Mouse (Mus musculus) ES-Bruce4 (cell line): Measurements from ENCODE around the gene Tigit. TPM values are rescaled to one million over a fixed set of nuclear protein-coding genes. Genes with fewer than 3 reads are reported as not detected.

Experiments used
- H3K27ac ChIP-seq: 2 replicates; pipeline ENCODE4 v1.5.1; 2012; ENCODE audit warnings: low read length, inconsistent platforms; ENCODE audit not compliant: insufficient read depth
- H3K27me3 ChIP-seq: 2 replicates; pipeline ENCODE4 v1.6.1; 2012; ENCODE audit warnings: mild to moderate bottlenecking, low read length, inconsistent platforms; ENCODE audit not compliant: control insufficient read depth, poor library complexity, insufficient read depth, severe bottlenecking
- H3K36me3 ChIP-seq: 2 replicates; pipeline ENCODE4 v1.6.1; 2012; ENCODE audit warnings: inconsistent platforms, mild to moderate bottlenecking, low read length, moderate library complexity; ENCODE audit not compliant: control insufficient read depth, poor library complexity, insufficient read depth, severe bottlenecking
- H3K4me1 ChIP-seq: one replicate; pipeline ENCODE4 v1.8.1; 2011; ENCODE audit warnings: low read length; ENCODE audit not compliant: control insufficient read depth, insufficient read depth
- H3K4me3 ChIP-seq: 2 replicates; pipeline ENCODE4 v1.5.1; 2011; ENCODE audit warnings: low read depth, mild to moderate bottlenecking, low read length
- H3K9ac ChIP-seq: 2 replicates; pipeline ENCODE4 v1.6.1; 2012; ENCODE audit warnings: low read depth, mild to moderate bottlenecking, inconsistent platforms; ENCODE audit not compliant: poor library complexity, severe bottlenecking
- H3K9me3 ChIP-seq: replicated peaks from 2 replicates; pipeline ENCODE4 v1.6.1; 2012; ENCODE audit warnings: mild to moderate bottlenecking, low read length, inconsistent platforms; ENCODE audit not compliant: control insufficient read depth, poor library complexity, insufficient read depth, severe bottlenecking
- CTCF ChIP-seq: IDR thresholded peaks from one replicate; pipeline ENCODE4 v1.8.1; 2011; ENCODE audit warnings: low read depth, low read length
- EP300 ChIP-seq: IDR thresholded peaks from 2 replicates; pipeline ENCODE4 v1.6.1; 2011; ENCODE audit warnings: low read depth, low read length; ENCODE audit not compliant: insufficient read depth
- POLR2A ChIP-seq: IDR thresholded peaks from one replicate; pipeline ENCODE4 v1.8.1; 2011; ENCODE audit warnings: low read length; ENCODE audit not compliant: insufficient read depth
- polyA plus RNA-seq: library from polyadenylated mRNA; stranded (reverse); fragments of >200 nt; gene quantifications from 2 replicates; pipeline ENCODE4 v1.2.4, GENCODE M21; 2011; ENCODE audit warnings: low read depth; ENCODE audit not compliant: missing spikeins, insufficient read depth, insufficient read length

Gene Tigit
- polyA plus RNA-seq, 1 experiment: not detected

- H3K9ac ChIP-seq: no peak overlapping the region
- no peak for TF ChIP-seq EP300
- TF ChIP-seq POLR2A: no peak
- no peak for TF ChIP-seq CTCF
- H3K27me3 ChIP-seq: no peaks in the 10 kb centered on the region
- H3K4me3 ChIP-seq: no peak overlapping the region
- no peak overlapping the region for H3K27ac ChIP-seq
- no peaks in the 10 kb centered on the region for H3K9me3 ChIP-seq
- no peaks in the 10 kb centered on the region for H3K36me3 ChIP-seq
- no peaks in the 10 kb centered on the region for H3K4me1 ChIP-seq
Measured at GRCm38 (mm10) chr16:43674400-43674799, 10.5 kb upstream of the Tigit start.

DNA sequence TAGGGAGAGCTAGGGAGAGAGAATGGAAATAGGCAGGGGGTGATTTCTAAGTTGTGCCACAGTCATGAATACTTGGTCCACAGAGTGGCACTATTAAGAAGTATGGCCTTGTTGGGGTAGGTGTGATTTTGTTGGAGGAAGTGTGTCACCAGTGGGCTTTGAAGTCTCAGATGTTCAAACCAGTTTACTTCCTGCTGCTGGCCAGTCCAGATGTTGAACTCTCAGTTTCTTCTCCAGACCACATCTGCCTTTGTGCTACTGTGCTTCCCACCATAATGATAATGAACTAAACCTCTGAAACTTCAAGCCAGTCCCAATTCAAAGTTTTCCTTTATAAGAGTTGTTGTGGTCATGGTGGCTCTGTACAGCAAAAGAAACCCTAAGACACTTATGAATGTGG is 8.8 kb upstream of the Tigit start:
- Histone ChIP-seq H3K36me3 (no peaks in the 10 kb centered on the region), H3K9me3 (no peaks in the 10 kb centered on the region), H3K4me3 (no peak overlapping the region), H3K27ac (no peak overlapping the region), H3K4me1 (no peaks in the 10 kb centered on the region), H3K27me3 (no peaks in the 10 kb centered on the region), H3K9ac (no peak overlapping the region)
- TF ChIP-seq CTCF: no peak
- no peak for TF ChIP-seq EP300
- TF ChIP-seq POLR2A: no peak

- no peak overlapping the region for H3K4me3 ChIP-seq
- H3K9me3 ChIP-seq: no peaks in the 10 kb centered on the region
- no peak for TF ChIP-seq POLR2A
- no peak overlapping the region for H3K27ac ChIP-seq
- no peaks in the 10 kb centered on the region for H3K4me1 ChIP-seq
- no peak overlapping the region for H3K9ac ChIP-seq
- no peaks in the 10 kb centered on the region for H3K36me3 ChIP-seq
- H3K27me3 ChIP-seq: no peaks in the 10 kb centered on the region
Measured at GRCm38 (mm10) chr16:43671972-43672371, 8.0 kb upstream of the Tigit start.

DNA sequence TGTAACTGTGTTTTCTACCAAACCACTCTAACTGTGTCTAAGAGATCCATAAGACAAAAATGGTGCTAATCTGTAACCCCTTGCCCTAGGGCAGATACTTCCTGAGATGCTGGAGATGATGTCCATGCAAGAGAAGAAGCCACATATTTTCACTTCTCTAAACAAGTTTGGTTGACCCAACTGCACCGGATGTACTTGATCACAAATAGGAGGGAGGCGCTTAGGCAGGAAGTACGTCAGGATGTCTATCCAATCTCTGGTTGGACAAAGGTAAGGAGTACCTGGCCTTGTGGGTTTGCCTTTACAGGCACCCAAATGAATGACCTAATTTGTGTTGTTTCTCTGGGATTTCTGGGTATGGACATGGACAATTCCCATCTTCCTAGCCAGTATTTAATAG is 4.3 kb upstream of the Tigit start:
- H3K4me1 ChIP-seq: no peaks in the 10 kb centered on the region
- no peaks in the 10 kb centered on the region for H3K9me3 ChIP-seq
- H3K4me3 ChIP-seq: no peak overlapping the region
- H3K9ac ChIP-seq: no peak overlapping the region
- no peak overlapping the region for H3K27ac ChIP-seq
- no peak for TF ChIP-seq POLR2A
- TF ChIP-seq EP300: no peak
- TF ChIP-seq CTCF: no peak
- no peaks in the 10 kb centered on the region for H3K36me3 ChIP-seq
- H3K27me3 ChIP-seq: no peaks in the 10 kb centered on the region

DNA sequence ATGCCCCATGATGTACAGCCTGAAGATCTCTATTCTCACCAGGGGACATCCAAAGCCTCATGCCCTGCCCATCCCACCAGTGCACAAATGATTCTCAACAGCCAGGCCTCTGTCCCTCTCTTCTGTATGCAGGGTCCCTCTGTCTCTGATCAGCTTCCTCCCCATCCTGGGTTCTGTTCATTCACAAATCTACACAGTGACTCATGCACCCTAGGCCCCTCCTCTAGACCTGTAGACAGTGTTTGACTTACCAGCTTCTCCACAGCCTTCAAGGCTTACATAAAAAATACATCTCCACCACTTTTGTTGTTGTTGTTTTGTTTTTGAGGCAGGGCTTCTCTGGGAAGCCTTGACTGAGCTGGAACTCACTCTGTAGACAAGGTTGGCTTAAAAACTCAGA is 915 bp upstream of the Tigit start:
- Histone ChIP-seq H3K4me1 (no peaks in the 10 kb centered on the region), H3K9ac (no peak overlapping the region)
- no peak for TF ChIP-seq CTCF
- TF ChIP-seq EP300: no peak
- TF ChIP-seq POLR2A: no peak

GRCm38 (mm10) chr16:43662124-43663004 is 1.6 kb downstream of the Tigit start:
- H3K27me3 ChIP-seq: no peaks in the 10 kb centered on the region
- no peaks in the 10 kb centered on the region for H3K4me1 ChIP-seq
- TF ChIP-seq EP300 (no peak), CTCF (no peak), POLR2A (no peak)
- H3K36me3 ChIP-seq: no peaks in the 10 kb centered on the region
- no peak overlapping the region for H3K9ac ChIP-seq
- no peaks in the 10 kb centered on the region for H3K9me3 ChIP-seq
- H3K4me3 ChIP-seq: no peak overlapping the region
- no peak overlapping the region for H3K27ac ChIP-seq

More for the DNA sequence above, 915 bp upstream of the Tigit start:
- Histone ChIP-seq H3K27me3 (no peaks in the 10 kb centered on the region), H3K36me3 (no peaks in the 10 kb centered on the region), H3K9me3 (no peaks in the 10 kb centered on the region), H3K27ac (no peak overlapping the region), H3K4me3 (no peak overlapping the region)
